Mouse (Mus musculus) megakaryocyte, embryonic 14.5 days (primary cell): ENCODE measurements around the gene Gm17545.

ENCODE experiments used
- FLI1 ChIP-seq: IDR thresholded peaks from 2 replicates; pipeline ENCODE4 v1.6.1; 2012; ENCODE audit warnings: low read length, inconsistent platforms, mixed read lengths
- GATA1 ChIP-seq: IDR thresholded peaks from 3 replicates; pipeline ENCODE4 v1.6.1; 2012; ENCODE audit warnings: mixed read lengths, low read length, inconsistent platforms, borderline replicate concordance

GRCm38 (mm10) chr9:22502972-22503371, 48.9 kb downstream of the Gm17545 start:
- TF ChIP-seq GATA1, result no peak
- TF ChIP-seq FLI1, result no peak
